Mouse (Mus musculus) embryo, embryonic 10.5 days (tissue): ENCODE measurements at regions not wholly inside any gene's neighbourhood (a gene's known extent, or its start where the extent isn't known, plus 50 kb on each side); places are given as distances from the start of the nearest gene placed in this dataset.

Source experiments
- DNase-seq: peaks from one replicate; pipeline ENCODE4 v3.0.0-alpha.2; 2015; ENCODE audit warnings: low spot score

DNA sequence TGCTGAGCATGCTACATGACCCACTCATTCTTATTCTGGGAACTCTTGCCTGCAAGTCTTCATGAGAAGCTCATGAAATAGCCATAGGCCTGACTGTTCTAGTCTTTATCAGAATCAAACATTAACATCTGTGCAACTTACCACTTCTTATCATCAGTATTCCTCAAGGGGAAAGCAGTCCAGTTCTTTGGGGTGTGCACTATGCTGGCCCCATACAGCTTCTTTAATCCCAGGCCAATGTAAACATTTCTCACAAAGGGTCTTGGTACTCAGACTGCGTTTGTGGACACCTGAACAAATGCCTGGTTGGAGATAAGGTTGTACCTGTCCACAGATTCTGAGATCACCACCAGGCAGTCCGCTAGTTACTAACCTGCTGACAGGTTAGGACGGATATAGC is 51.3 kb downstream of the 3110018I06Rik start:
- DNase-seq = no peak

DNA sequence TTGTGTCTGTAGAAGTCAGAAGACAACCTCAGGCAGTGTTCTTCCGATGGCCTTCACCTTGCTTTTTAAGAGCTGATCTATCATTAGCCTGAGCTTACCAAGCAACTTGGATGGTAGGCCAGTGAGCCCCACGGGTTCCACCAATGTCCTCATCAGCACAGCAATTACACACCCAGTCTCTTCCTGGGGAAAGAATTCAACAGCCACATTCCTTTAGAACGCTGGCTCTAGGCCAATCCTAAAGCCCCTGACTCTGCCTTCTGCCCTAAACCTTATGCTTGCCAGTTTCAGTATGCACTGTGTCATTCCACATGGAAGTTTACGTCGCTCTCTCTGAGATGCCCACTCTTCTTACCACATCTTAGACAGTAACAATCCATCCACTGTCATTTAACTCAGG is 52.8 kb downstream of the 3110018I06Rik start:
- DNase-seq = no peak

DNA sequence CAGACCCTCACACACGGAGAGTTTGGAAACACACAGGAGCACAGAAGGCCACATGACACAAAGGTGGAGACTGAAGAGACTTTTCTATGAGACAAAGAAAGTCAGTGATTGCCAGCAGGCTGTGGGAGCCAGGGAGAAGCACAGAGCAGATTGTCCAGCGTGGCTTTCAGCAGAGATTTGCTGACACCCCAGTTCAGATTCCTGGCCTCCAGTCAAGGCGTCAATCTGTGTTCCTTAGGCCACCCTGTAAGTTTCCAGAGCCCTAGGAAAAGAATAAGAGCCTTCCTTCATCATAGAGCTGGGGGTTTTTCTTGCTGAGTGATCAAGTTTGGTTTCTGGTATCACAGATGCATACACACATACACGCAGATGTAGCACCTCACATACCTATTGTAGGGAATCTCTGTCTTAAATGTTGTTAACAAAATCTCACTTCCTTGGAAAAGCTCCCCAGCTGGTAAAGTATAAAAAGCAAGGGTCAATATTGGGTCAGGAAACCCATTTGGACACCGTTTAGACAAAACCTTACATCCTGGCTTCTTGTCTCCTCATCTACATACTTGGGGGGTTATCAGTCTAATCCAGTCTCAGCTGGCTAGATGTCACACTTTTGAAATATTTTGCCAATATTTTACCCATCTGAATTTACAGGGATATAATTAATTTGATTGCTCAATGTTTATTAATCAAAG is 58.9 kb downstream of the 3110018I06Rik start:
- peak; percentile 4 for DNase-seq

DNA sequence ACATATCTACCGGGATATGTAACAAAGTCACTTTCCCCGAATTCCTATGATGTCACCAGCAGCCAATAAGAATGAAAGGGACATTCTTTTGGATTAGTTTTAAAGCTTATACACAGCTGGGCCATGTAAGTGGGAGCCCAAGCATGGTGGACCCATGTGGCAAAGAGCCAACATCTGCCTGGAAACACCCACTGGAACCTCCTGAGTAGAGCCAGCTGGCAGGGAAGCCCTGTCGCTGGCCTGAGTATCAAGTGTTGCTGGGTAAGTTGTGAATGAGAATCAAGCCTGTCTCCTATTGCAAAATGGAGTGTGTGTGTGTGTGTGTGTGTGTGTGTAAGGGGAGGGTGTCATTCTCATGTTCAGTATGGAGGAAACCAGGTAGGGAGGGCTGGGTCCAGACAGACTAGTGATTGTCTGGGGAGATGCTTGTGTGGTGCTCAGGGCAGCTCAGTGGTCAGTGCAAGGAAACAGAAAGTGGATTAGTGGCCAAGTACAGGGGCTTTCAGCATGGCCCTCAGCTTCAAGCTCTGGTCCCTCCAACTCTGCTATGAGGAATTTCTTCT is 59.5 kb downstream of the 3110018I06Rik start:
- no peak for DNase-seq

DNA sequence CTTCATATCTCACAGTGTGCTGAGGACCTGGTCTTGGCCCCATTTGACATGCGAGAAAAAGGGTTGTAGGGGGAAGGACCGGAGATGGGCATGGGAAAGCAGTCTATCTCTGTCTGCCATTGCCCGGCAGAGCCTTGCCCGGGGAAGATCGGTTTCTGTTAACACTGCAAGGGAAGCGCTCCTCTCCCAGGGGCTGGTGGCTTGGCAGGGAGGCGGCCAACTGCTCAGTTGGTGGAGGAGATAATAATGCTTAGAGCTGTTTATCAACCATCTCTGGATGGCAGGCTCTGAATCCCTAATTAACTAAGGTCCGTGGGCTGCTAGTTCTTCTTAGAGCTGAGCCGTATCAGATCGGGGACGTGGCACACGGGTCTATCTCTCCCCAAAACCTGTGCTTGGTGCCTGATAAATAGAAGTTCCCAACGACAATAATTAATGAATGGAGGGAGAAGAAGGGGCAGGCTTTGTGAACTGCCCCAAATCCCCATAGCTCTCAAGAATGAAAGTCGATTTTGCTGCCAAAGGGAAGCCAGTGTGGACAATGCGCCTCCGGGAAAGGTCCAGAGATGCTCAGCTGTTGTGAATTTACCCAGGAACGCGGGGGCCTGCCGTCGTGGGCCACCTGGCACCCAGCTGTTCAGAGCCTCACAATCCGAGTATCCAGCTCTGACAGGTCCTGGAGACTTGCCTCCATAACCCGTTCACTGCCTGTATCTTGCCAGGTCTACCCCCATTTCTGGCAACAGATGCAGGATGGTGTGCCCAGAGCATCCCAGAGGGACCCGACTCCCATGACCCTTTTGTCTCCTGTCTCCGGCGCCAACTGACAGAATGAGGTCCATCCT is 61.2 kb downstream of the 3110018I06Rik start:
- no peak for DNase-seq

DNA sequence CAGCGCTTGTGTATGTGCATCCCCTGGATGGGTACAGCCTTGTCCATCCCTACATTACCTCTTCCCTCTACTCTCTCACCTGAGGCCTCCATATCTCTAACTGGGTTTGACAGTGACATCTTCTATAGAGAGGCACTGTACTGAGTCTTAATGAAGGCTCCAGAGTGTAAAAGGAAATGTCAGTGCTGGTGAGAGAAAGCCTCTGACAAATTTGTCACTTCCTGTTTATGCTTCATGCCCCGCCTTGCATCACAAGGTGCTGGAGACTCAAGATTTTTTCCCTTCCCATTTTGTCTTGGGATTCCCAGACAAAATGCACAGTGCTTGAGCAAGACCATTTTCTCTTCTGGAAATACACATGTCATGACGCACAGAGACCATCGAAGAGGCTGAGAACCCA is 70.8 kb downstream of the 3110018I06Rik start:
- DNase-seq = no peak

DNA sequence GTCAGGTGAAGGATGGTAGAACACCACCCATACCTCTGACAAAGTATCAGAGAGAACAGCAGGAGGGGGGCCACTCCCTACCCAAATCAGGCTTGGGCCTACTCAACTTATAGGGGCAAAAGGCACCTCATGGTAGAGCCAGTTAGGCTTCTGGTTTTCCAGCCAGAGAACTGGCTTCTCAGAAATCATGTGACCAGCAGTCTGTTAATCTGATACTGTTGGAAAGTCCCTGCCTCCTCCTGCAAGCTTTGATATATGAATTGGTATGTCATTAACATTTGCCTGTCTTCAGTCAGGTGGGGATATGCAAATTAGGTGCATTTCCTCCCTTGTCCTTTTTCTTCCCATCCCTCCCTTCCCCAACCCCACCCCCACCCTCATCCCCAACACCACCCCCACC is 71.7 kb downstream of the 3110018I06Rik start:
- no peak for DNase-seq

DNA sequence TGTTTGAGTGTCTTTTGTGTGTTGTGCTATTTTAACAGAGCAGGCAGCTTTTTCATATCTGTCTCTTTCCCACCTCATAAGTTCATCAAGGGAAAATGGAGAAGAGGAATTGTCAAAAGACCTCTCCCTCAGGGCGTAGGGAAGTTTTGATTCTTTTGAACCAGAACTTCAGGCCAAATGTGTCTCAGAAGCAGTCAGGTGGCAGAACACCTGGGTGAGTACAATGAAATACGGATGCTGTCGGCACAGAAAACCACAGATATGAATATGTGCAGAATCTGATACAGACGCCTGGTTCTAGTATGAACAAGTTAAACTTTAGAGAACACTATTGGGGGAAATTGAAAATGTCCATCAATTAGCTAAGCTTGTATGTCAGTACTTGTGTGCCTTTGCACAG is 84.2 kb downstream of the 3110018I06Rik start:
- DNase-seq = no peak

DNA sequence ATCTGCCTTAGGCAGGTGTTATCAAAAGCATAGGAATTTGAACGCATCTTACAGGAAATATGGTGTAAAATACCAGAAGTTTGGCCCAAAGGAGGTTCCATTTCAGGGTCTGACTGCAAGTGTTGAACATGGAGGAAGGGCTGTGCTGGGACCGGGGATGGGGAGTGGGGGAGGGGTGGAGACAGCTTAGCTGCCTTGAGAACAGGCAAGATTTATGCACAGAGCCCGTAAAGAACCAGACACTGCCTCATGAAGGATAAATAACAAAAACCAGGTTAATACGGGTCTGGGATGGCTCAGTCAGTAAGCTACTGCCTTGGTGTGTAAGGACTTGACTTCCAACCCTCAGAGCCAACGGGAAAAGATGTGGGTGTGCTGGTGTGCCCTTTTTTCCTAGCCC is 91.1 kb downstream of the 3110018I06Rik start:
- peak; percentile 34 for DNase-seq

DNA sequence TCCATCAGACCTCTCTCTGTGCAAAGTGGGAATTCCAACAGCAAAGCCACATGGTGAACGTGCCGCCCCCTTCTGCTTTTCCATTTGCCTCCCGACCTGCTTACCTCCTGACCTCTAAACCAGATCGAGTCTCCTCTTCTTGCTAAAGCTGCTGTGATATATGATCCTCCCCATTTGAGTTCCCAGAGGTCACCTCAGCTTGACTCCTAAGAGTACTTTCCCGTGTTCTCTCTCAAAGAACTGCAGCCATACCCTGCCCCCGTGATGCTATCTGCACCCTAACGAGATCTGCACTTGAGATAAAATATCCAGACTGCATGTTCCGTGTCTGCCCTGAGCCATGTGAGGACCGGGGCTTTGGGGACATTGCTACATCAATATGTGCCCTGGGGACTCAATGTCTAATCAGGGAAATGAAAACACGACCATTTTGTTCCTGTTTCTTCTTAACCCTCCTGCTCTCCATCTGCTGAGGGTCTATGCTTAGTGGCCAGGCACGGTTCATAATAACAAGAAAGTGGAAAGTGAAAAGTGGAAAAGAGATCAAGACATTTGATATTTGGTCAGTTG is 94.8 kb downstream of the 3110018I06Rik start:
- DNase-seq = peak; percentile 67

DNA sequence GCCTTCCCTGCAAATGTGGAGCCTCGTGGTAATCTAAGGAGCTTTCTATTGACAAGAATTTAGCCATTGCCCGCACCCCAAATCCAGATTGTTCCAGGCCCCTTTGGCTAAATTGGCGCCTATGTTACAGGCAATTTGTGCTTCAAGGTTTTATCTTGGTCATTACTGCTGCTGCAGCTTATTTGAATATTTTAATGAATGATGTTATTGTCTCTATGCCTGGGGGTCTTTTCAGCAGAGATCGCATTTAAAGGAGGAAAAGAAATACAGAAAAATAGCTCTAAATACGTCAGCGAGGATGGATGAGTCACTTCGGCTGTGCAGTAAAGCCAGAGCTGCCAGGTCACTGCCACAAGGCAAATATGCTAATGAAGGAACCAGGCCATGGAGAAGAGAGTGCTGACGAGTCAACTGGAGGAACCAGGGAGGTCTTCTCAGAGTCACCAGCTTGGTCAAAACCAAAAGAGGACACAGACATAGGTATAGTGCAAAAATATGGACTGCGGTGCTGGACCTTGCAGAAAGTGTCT is 97.3 kb downstream of the 3110018I06Rik start:
- no peak for DNase-seq

DNA sequence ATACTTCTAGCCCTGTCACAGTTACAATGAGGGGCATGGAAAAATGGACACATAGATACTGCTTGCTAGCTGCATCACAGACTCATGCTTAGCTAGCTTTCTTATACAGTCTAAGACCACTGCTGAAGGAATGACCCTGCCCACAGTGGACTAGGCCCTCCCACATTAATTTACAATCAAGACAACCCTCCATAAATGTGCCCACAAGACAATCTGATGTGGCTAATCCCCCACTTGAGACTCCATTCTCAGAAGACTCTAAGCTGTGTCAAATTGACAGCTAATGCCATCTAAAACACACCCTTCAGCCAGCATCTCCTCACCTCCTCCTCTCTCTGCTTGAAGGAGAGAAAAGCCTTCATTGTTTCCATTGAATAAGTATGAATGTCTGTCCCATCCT is 107.8 kb downstream of the 3110018I06Rik start:
- no peak for DNase-seq

DNA sequence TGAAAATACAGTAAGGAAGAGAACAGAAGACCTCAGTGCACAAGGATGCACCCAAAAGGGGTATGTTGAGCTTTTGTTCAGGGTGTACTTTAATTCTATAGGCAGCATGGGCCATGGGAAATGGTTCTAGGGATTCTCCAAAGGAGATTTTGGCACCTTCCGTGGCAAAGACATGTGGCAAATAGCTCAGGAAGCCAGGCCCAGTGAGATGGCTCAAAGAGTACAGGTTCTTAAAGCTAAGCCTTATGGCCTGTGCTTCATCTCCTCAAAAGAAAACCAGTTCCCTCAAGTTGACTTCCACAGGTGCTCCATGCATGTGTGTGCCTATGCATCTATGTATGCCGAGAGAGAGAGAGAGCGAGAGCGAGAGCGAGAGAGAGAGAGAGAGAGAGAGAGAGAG is 112.1 kb downstream of the 3110018I06Rik start:
- no peak for DNase-seq

DNA sequence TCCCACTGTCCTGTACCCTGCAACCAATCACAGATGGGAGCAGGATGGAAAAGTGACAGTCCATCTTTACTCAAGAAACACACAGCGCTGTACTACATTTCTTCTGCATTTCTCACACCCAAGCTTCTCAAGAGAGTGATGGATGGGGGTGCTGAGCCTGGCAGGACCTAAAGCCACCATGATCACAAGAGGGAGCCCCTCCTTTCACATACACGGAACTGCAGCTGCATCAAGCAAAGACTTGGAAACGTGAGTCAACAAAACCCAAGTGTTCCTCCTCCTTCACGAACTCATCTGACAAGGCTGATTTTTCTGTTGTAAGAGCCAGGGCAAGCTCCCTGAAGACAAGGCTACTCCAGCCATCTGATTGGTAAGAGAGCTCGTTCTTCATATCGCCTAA is 120.5 kb downstream of the 3110018I06Rik start:
- DNase-seq = no peak

DNA sequence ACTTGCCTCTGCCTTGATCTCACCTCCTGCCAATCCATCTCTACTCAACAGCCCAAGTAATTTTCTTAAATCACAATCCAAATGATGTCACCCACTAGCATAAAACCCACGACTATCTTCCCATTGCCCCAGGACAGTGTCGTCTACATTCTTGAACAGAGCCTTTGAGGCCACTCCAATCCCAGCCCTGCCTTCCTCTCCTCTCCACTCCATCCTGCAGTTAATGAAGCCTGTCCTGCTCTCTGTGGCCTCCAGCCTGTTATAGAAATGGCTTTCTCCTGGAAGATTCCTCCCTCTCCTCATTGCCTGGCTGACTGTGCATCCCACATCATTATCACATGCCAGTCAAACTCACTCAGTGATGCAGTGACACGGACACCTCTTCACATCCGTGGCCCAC is 121.6 kb downstream of the 3110018I06Rik start:
- no peak for DNase-seq

DNA sequence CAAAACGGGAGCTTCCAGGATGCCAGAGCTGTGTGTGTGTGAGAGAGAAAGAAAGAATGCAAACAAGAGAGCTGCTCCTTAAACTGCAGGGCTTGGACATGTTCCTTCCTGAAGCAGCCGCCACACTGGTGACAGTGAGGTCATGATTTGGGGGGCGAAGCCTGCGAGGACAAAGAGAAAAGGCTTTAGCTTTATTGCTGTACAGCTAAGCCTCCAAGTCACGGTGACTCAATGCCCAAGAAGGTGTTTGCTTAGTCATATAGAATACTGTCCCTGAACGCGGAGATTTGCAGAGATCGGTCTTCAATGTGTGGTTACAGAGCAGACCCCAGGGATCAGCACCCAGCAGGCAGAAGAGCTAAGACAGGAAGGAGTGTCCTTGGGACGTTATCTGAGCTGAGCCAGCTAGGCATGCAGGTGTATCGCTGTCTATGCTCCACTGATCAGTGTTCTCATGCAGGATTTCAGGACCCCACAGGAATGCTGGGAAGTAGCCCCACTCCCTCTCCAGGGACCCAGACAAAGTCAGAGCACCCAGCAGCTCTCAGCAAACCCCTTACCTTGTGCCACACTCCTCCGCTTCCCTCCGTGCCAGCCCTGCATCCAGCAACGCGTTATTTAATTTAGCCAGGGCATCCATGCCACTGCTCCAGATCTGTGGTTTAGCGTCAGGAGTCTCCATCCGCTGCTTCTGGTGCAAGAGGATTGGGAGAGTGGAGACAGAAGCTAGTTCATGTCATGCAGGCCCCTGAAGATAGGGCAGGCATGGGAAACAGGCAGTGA is 129.0 kb downstream of the 3110018I06Rik start:
- no peak for DNase-seq

DNA sequence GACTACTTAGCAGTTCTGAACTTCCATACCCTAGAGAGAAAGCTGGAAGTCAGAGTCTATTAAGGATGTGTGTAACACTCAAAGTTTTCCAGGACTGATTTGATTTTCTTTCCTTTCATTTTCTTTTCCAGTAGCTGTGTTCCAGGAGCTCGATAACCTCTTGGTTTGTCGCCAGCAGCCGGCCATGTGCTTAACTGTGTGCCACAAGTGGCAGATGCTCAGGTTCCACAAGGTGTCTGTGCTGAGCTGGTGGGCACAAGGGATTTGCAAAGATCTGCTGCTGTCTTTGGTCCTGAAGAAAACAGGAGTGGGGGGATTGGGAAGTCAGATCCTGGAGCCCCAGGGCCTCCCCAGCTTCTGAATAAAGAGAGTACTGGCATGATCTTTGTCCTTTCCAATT is 136.0 kb downstream of the 3110018I06Rik start:
- DNase-seq = no peak

DNA sequence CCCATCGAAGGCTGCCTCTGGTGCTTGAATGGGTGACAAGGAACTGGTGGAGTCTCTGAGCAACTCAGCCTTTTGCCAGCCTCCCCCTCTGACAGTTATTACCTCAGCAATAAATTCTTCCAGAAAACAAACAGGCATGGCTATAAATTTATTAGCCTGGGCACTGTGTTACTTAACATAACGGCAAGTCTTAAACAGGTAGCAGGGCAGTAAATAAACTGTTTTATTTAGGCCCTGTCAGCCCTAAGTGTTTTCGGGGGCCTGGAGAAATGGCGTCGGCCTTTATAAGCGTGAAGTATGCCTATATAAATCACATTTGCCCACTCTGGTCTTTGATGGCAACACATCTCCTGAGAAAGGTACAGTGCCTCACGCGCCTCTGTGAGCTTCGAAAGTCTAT is 159.6 kb downstream of the 3110018I06Rik start:
- DNase-seq = no peak

DNA sequence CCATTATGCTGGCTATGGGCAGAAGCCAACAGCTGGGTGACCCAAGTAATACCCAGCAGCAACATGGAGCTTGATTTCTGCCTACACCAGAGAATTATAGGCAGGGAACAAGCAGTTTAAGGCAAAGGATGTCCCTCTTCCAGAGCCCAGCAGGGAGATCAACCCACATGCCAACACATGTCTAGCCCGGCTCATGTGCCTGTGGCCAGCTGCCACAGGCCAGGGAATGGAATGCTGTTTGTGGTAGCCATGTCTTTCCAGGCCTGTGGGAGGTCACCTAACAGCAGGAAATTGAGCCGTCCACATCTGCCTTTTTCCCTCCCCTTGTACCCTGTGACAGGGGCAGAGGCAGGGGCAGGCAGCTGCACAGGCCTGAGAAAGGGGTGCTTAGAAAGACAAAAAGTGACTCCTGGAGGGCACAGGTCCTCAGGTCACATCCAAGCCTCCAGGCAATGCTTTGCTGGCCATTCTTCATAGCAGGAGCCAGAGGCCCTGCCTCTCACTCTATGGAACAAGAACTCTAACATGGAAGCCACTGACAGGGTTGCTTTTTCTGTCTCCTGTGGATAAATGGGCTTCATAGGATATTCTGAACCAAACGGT is 163.8 kb downstream of the 3110018I06Rik start:
- peak; percentile 49 for DNase-seq

DNA sequence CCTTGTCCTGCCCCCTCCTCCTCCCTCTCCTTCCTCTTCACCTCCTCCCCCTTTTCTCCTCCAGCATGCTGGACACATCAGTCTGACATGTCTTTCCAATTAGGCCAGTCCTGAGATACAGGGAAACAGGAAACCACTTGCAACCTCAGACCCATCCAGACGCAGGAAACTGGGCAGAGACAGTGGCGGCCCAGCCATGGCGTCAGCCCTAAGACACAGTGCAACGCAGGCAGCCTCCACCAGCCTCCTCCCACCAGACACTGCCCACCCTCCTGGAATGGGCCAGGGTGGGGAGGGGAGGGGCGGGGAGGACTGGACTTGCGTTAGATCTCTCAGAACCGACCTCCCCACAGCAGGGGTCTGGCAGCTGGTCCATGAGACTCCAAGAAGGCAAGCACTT is 164.7 kb downstream of the 3110018I06Rik start:
- peak; percentile 69 for DNase-seq

DNA sequence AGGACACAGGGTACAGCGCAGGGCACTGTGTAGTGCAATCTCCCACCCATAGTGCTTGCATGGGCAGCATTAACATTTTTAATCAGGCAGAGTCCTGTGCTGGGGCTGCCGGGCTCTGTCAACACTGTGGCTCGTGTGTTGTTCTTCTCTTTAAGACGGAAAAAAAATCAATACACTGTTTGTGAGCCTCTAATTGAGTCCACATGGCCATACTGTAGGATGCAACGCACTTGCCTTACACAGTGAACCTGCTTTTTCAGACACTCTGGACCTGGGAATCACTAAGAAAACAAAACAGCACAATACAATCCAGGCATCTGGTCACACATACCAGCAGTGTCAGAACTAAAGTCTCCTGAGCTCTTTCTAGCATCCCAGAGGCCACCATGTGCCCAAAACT is 168.4 kb downstream of the 3110018I06Rik start:
- peak; percentile 15 for DNase-seq
